Mouse (Mus musculus) left cerebral cortex, adult 8-10 months (tissue): ENCODE measurements around the gene March10. TPM values are rescaled to one million over a fixed set of nuclear protein-coding genes. Genes with fewer than 3 reads are reported as not detected.

Source experiments
- DNase-seq, 2 experiments: peaks; one replicate each; pipeline ENCODE4 v3.0.0; 2022; ENCODE audit warnings: low spot score in 2 of 2
- total RNA-seq, 4 experiments: library from RNA; stranded (reverse); gene quantifications; 2 replicates each; pipeline ENCODE4 v1.2.4; 2022

March10 gene
- total RNA-seq, 4 experiments from 2014 or later: 3.2 to 4.1 (median 3.9) TPM

DNA sequence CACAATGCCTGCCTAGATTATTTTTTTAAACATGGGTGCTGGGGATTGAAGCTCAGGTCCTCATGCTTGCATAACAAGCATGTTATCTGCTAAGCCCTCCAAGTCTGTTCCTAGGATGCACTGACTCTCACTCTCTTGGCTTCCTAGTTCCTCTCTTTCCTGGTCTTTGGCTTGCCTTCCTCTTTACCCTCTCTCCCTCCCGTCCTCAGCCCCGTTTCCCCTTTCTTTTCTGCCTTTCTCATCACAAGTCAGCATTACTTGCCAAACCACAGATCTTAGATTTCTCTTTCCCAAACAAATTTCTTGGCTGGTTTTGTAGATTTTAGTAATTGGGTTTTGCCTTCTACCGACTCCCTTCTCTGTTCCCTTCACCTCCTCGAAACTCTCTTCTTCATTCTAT lies 10.2 kb upstream of the March10 start:
- DNase-seq: no peak

GRCm38 (mm10) chr11:105465488-105465887 lies 9.0 kb upstream of the March10 start:
- no peak for DNase-seq

DNA sequence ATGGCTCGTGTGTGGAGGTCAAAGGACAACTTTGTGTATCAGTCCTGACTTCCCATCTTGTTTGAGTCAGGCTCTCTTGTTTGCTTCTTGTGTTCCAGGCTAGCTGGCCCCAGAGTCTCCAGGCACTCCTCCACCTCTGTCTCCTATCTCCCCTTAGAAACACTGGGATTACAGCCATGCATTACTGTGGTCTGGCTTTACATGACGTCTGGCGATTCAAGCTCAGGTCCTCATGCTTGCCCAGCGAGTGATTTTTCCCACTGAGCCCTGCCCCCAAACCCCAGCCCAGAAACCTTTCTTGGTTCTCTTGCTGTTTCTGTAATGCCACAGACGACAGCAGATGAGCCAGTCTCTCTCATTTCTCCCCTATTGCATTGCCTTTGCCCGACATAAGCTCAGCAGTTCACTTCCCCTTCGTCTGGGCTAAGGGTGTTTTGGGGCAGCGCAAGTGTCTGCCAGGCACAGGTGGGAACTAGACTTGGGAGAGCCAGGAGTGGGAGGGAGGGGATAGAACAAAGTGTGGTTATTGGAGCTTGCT lies 8.0 kb upstream of the March10 start:
- DNase-seq: no peak

DNA sequence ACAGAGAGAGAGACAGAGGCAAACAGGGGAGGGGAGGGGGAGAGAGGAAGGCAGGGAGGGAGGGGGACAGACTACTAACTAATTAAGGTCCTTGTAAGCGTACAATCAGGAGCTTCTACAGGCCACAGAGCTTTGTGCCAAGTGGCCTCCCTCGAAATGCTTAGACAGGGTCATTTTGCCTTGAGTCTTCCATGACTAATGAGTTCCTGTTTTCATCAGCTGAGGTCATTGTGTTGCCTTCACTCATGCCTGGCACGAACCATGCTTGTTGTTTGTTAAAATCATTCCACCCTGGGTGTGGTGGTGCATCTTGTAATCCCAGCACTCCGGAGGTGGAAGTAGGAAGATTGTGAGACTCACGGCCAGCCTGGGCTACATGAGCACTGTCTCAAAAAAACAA lies 3.4 kb upstream of the March10 start:
- DNase-seq: no peak

- DNase-seq: no peak
Observed at GRCm38 (mm10) chr11:105457041-105457440, 506 bp upstream of the March10 start.

DNA sequence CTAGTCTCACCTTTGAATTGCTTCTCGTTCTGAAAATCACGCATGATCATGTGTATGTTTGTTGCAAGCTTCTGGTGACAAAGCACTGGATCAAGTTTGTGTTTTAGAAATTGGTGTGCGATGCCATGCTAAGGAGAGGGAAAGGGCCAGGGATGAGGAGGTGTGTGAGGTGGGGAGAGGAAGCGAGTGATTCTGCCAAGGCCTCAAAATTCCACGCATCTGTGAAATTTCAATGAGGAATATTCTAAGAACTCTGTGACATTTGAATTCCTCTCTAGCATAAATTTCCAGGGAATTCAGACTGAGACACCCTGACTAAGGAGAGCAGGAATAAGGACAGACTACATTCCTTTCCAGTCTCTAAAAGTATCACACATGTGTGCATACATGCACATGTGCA lies 1.4 kb downstream of the March10 start:
- no peak for DNase-seq

DNA sequence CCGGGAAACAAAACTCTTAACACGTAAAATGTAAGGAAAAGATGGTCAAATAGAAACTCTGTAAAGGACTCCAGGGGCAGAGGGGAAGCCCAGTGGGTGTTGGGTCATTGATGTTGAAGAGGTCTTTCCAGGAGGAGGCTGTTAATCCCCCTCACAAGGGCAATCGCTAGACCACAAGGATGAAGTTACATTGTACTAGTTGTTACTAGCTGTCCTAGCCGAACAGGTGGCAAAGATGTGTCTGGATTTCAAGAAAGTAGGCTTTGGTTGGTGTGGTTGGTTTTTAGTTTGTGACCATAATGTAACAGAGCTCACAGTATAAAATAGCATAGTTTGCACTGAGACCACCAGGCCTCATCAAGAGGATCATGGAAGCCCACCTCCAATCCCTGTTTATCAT lies 3.5 kb downstream of the March10 start:
- no peak for DNase-seq

DNA sequence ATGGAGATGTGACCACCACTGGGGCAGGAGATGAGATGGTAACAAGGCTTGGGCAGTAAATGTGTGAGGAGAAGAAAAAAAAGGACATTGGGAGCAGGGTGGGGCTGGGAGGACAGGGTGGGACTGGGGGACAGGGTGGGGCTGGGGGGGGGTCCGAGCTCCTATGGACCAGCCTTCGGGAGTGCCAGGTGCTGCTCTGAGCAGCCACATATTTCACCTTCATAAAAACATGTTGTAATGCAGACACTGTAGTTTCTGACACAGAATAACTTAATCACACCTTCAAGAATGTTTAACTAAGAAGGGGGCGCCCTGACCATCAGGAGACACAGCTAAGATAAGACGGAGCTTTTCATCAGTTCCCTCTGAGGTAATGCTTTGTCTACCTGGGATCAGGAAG lies 4.0 kb downstream of the March10 start:
- DNase-seq: no peak

GRCm38 (mm10) chr11:105451553-105452135 lies 4.9 kb downstream of the March10 start:
- DNase-seq: no peak

GRCm38 (mm10) chr11:105449581-105450315 lies 6.8 kb downstream of the March10 start:
- no peak for DNase-seq

- no peak for DNase-seq
Observed at GRCm38 (mm10) chr11:105447661-105448060, 8.9 kb downstream of the March10 start.

- no peak for DNase-seq
Observed at GRCm38 (mm10) chr11:105446221-105446620, 10.3 kb downstream of the March10 start.

DNA sequence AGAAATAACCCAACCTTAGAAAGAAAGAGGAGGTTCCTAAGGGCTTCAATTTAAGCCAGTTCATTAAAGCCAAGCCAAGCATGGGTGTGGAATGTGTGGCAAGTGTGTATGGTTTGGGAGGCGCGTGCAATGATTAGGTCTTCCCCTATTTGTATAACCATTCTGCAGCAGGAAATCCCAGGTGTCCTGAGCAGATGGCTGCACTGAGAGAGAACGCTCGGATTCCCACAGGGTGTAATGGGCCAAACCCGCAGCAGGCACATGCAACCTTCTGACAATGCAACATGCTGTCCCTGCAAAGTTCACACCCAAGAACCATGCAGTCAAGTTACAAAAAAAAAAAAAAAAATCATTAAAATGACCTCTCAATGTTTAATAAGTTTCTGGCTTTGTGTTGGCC lies 10.8 kb downstream of the March10 start:
- DNase-seq: no peak

DNA sequence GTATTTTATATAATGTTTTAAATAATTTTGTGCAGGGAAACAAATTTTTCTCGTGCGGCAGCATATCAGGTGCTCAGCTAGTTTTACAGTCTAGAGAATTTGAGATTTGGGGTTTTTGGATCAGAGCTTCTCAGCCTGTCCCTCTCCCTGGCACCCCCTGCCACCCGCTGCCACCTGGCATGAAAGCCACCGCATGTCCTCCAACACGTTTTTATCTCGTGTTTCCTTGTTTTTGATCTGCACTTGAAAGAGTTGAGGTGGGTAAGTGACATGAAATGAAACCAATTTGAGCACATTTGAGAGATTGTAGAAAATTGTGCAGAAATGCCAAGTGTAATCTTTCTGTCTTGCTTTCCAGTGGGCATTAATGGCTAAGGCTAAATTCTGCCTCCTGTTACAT lies 11.6 kb downstream of the March10 start:
- no peak for DNase-seq

GRCm38 (mm10) chr11:105443505-105443904 lies 13.0 kb downstream of the March10 start:
- DNase-seq: no peak

DNA sequence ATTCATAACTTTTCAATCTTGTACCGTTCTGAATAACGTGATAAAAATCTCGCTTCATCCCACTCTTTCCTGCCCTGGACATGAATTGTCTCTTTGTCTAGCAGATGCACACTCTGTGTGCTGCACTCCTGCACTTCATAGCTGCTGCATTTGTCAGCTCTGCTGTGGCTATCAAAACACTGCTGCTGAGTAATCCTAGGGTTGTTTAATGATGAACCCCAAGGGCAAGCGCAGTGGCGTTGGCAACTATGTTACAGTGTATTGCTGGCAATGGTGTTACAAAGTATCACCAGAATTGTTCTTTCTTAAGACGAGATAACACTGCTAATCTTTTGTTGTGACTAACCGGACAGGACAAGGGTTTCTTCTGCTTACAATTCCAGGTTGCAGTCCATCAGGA lies 16.7 kb downstream of the March10 start:
- no peak for DNase-seq

DNA sequence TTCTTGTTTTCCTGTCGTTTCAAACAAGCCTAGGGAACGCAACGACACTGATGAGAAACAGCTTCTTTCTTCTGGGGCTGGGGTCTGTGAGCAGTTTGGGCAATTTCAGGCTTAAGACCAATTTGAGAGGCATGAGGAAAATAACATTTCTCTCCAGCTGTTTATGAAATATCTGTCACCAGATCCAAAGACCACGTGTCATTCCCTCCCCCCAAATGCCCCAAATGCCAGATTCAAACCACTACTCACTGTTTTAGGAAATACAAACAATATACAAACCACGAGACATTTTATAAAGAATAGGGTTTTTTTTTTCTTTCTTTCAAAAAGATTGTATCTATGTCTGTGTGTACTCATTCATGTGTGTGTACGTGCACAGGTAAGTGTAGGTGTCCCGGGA lies 17.6 kb downstream of the March10 start:
- no peak for DNase-seq

DNA sequence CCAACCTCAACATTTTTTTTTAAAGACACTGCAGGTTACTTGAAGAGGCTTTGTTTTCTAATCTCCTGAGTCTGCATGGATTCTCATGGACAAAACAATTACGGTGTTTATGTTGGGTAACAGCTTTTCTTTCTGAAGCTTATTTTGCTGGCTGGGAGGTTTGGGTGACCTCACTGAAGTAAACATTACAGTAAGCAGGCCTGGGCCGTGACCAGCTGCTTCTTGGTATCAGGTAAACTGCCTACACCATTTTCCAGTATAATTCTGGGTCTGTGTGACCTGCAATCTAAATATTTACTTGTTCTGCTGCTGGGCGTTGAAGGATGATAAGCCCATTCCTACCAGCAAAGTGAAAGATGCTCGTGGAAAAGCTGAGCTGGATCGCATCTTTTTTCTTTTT lies 30.1 kb downstream of the March10 start:
- no peak for DNase-seq

GRCm38 (mm10) chr11:105424643-105425042 lies 31.9 kb downstream of the March10 start:
- no peak for DNase-seq

DNA sequence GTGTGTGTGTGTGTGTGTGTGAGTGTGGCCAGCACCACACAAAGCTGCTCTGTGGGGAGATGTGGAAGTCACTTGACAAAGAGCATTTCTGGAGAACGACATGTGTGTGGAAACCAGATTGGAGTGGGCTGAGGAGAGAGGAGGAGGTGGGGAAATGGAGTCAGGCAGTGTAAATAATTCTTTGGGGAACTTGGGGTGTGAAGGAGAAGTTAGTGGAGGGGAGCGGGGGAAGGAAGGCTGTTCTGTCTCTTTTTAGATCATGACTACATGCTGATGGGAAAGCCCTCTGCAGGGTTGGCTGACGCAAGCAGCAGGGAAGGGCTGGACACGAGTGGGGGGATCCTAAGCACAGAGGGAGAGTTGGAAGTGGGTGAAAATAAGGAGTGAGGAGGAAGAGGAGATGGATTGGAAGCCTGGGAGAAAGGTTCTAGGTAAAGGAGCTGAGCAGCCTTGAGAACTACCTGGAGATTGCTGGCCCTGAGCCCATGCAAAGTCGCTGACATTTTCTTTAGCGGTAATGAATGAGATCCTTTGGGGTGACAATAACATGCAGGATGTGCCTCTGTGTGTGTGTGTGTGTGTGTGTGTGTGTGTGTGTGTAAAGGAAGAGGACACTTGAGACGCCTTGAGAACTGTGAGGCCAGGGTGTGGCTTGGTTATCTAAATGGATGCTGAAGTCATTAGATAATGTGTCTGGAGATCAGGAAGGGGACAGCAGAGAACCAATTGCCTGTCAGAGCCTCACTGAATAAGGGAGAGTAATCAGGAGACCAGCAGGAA lies 35.7 kb downstream of the March10 start:
- DNase-seq: peak; percentile 30 to 90

DNA sequence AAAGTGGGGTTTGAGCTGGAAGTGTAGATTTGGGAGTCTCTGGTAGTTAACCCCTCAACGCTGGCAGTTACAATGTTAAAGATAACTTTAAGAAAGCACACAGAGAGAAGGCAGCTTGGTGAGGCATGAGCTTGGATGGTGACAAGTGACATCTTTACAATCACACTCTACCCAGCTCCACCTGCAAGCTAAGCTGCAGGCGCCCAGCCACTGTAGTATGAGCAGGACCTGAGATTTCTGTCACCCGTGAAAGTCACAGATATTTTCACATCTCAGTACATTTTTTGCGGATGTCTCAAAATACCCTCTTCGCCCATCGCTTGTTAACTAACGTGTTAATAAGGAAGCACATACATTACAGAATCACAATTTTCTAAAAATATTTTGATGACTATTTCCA lies 36.6 kb downstream of the March10 start:
- DNase-seq: peak in 1 of 2 experiments; percentile 23

DNA sequence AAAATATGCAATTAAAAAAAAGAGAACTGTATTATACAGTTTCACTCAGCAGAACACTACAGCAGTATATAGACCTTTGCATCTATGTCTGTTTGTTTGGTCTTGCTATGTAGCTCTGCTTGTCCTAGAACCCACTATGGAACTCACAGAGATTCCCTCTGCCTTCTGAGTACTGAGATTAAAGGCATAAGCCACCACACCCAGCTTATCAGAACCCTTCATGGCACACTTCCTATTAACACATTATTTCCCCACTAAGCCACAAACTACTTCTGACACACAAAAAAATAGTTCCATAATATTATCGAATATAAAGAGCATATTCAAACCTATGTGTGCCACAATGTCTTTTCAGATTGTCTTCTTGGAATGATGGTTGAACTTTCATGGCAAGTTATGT lies 42.5 kb downstream of the March10 start:
- DNase-seq: no peak
